Mouse (Mus musculus): ENCODE measurements at regions not wholly inside any gene's neighbourhood (a gene's known extent, or its start where the extent isn't known, plus 50 kb on each side); places are given as distances from the start of the nearest gene placed in this dataset.
"Not testable (repeated sequence)": the region's sequence is repeated elsewhere in the genome, so short reads cannot be mapped to it uniquely, and the experiment has no call there.

DNA sequence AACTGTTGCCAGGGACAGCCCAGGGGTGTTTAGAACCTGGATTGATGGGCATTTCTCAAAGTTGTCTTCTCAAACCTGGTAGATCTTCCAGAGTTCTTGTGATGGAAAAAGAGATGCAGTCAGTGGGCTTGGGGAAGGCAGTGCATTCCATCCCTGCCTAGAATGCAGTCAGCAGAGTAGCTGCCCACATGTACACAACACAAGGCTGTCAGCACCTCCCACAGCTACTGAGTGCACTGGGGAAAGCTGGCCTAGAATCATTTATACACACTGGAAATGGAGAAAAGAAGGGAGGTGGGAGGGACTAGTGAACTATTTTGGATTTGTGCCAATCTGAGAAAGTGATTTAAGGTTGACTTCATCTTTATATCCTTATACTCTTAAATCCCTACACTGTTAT is 183.0 kb upstream of the Gdi2 start:
- not testable (repeated sequence) for TF ChIP-seq CTCF (IDR thresholded peaks at IDR 0.05; ENCODE audit: control insufficient read depth, insufficient read depth, low read length); POLR2A (IDR thresholded peaks at IDR 0.05; ENCODE audit: borderline replicate concordance, control insufficient read depth, low read depth, low read length)

Measured in bone marrow, adult 2 months (tissue).